12 mouse cellular contexts compared by ENCODE assay signal in genomic region chr9:56325725-56326124, GRCm38 (mm10).
"Had no signal": no experiment of that assay in that cellular context is flagged by ENCODE, and none has a peak within 500 bp of the region (broad histone marks: within the 10 kb centered on the region; RNA-seq: fewer than 3 reads in every experiment).

No protein-coding gene starts in this region.

- H3K27me3 ChIP-seq: kidney, embryonic 15.5 days; limb, embryonic 13.5 days; neural tube, embryonic 12.5 days had no signal

- DNase-seq: kidney, adult 18-20 months; kidney, postnatal 14 days; left cerebral cortex, postnatal 4 days; lung, adult 18-20 months; midbrain, embryonic 14.5 days; thymus, postnatal 4 days had no signal

- H3K4me3 ChIP-seq: kidney, embryonic 15.5 days; limb, embryonic 13.5 days; myocyte; neural tube, embryonic 12.5 days had no signal

- H3K36me3 ChIP-seq: kidney, embryonic 15.5 days; limb, embryonic 13.5 days; neural tube, embryonic 12.5 days had no signal

- H3K4me2 ChIP-seq: limb, embryonic 13.5 days; neural tube, embryonic 12.5 days had no signal

- H3K9me3 ChIP-seq: kidney, embryonic 15.5 days; limb, embryonic 13.5 days; neural tube, embryonic 12.5 days had no signal

- H3K4me1 ChIP-seq: neural tube, embryonic 12.5 days had no signal

- H3K9ac ChIP-seq: kidney, embryonic 15.5 days; limb, embryonic 13.5 days; liver, embryonic 14.5 days; neural tube, embryonic 12.5 days had no signal

- H3K27ac ChIP-seq: kidney, embryonic 15.5 days; limb, embryonic 13.5 days; liver, embryonic 14.5 days; neural tube, embryonic 12.5 days; stomach, postnatal 0 days had no signal
